Mouse (Mus musculus) 3T3-L1 (cell line): ENCODE results near the gene Ddx59.

ENCODE experiments used
- DNase-seq: peaks from one replicate; pipeline ENCODE4 v3.0.0-alpha.2; 2015; ENCODE audit warnings: low read depth, low spot score

Gene Ddx59

DNA sequence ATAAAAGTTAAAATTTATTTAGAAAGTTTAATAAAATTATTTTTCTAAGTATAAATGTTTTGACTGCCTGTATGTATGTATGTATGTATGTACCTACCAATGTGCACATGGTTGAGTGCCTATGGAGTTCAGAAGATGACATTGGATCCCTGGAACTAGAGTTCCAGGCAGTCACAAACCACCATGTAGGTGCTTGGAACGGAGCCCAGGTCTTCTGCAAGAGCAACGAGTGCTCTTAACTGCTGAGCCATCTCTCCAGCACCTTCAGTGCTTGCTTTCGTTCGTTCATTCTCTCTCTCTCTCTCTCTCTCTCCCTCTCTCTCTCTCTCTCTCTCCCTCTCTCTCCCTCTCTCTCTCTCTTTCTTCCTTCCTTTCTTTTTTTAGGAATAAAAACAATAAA lies 32.3 kb downstream of the Ddx59 start:
- DNase-seq: no peak

DNA sequence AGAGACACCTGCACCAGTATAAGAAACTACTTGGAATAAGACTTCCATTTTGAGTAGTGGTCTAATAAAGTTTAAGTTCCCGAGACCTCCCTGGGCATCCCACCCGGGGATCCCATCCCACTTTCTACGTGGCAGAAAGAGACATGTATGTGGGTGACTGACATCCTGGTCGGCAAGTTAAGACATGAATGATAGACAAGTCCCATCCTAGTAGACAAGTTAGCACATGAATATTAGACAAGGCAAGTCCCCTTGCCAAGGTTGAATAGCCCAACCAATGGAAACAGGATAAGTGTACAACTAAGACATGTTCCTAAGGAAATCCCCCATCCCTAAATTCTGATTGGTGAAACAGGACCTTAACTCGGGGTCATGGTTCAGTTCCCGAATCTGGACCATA lies 34.5 kb downstream of the Ddx59 start:
- no peak for DNase-seq

DNA sequence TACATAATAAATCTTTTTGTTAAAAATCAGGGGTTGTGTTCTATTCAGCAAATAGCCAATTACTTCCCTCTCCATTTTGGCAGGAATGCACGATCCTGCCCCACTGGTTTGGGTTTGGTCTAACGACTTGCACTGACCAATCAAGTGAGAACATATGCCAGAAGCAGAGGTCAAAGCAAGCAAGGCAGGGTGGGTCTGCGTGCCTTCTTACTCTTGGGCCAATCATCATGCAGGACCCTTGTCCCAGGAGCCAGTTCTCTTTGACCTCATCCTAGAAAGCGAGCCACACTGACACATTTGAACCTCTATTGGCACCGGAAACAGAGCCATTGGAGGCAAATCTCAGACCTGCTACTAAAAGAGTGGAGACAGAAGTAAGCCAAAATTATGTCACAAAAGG lies 35.1 kb downstream of the Ddx59 start:
- no peak for DNase-seq

- no peak for DNase-seq
Measured at GRCm38 (mm10) chr1:136452421-136452820, 37.4 kb downstream of the Ddx59 start.

DNA sequence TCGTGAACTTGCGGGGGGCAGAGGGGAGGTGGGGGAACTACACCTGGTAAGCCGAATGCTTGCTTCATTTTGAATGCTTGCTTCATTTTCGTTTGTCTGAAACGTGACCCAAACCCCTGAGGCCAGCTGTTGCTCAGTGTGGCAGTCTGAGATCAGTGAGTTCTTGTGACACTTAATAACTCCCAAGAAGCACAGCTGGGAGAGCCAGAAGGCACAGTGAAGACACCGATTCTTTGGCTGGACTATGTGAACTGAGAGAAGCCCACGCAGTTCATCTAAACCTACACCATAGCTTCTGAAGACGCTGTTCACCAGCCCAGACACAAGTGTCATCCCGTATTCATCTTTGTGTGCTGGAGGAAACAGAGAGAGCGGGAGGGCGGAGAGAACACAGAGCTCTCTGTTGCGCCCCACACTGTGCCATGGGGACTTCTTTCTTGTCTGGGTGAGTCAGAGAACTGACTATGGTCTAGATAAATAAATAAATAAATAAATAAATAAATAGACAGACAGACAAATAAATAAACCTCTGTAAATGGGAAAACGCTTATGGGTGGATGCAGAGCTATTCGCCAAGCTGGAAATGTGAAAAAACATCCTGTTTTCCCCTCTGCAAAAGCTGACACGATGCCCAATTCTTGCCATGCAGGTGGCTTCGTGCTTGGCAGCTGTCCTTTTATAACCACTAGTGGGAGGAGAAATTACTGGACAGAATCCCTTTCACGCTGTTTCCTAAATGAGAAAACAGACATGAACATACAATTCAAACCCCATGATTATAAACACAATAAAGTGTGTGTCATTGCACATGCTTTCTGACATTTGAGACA lies 40.9 kb downstream of the Ddx59 start:
- no peak for DNase-seq

GRCm38 (mm10) chr1:136456741-136457140 lies 41.7 kb downstream of the Ddx59 start:
- no peak for DNase-seq

DNA sequence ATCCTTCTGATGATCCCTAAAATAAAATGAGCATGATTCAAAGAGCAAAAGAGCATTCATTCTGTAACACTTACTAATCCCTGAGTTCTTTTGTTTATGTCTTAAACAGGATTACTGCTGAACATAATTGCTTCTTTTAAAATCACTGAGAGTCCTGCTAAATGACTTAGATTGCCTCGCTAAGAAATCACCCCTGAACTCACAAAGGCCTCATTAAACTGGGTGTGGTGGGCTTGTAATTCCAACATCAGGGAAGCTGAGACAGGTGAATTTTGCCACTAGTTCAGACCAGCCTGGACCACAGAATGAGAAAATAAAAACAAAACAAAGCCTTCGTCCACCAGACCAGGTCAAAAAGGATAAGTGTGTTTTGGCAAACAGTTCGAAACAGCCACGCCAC lies 42.3 kb downstream of the Ddx59 start:
- no peak for DNase-seq

GRCm38 (mm10) chr1:136458691-136459245 lies 43.7 kb downstream of the Ddx59 start:
- peak; percentile 87 for DNase-seq

DNA sequence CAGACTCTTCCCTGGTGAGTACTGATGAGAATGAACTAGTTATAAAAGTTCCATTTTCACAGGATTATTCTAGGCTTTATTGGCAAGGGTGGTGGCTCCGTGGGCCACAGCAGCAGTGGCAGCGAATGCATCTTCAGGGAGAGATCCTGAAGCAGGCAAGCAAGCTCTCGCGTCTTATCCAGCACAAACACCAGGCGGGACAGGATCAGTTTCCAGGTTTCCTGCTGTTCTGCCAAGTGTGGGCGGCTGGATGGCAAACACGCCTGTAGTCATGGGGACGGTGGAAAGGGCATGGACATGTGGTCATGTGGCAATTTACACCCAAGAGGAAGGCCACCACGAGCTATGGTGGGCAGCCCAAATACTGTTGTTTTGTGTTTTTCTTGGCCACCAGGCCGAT lies 47.4 kb downstream of the Ddx59 start:
- no peak for DNase-seq

DNA sequence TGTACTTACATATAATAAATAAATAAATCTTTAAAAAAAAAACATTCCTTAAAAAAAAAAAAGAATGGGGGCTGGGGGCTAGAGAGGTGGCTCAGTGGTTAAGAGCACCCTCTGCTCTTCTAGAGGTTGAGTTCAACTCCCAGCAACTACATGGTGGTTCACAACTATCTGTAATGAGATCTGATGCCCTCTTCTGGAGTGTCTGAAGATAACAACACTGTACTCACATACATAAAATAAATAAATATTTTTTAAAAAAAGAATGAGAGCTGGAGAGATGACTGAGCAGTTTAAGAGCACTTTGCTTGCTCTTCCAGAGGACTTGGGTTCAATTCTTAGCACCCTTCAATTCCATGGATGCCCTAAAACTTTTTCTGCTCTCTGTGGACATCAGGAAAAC lies 50.1 kb downstream of the Ddx59 start:
- peak; percentile 62 for DNase-seq

DNA sequence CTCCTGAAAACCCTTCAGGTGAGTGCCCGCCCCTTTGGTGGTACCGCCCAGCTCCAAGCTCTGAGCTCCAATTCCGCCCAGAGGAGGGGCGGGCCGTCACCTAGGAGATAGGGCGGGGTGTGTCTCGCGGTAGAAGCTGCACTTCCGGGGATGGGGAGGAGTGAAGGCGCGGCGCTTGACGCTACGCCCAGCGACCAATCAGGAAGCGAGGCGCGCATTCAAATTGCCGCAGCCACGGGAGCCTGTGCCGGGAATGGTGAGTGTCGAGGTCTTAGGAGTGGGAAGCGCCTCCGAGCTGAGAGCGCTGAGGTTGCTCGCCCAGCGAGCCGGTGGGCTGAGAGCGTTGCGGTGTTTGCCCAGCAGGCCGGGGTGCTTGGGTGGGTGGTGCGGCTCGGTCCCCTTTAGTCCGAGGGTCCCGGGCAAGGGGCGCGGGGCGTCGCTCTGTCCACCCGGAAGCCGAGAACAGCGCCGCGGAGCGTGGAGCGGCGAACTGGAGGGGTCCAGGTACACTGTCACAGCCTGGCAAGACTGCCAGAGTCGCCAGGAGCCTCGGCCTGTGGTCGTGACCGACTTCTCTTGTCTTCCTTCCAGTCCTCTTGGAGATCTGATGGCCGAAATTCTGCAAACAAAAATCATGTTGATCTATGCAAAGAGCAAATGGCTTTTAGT lies 51.2 kb downstream of the Ddx59 start, which contains the start of gene Kif14:
Gene Kif14, plus strand, starts transcription at position 201 of the 669 bp plus-strand sequence.
- DNase-seq: peak; percentile 99

DNA sequence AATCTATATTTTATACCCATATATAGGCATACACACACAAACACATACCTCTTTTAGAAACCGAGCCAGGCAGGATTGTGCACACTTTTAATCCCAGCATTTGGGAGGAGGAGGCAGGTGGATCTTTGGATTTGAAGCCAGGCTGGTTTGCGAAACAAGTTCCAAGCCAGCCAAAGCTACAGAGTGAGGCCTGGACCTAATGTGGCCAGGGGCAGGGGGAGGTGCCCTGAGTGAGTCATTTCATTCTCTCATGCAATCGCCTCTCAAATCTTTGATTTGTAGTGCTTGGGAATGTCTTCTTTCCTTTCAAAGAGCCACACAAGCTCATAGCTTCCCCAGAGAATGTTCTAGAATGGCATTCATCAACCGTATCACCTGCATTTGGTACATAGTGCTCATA lies 54.3 kb downstream of the Ddx59 start:
- DNase-seq: peak; percentile 77

GRCm38 (mm10) chr1:136470471-136470870 lies 55.4 kb downstream of the Ddx59 start:
- no peak for DNase-seq
